Mouse (Mus musculus) embryonic facial prominence, embryonic 10.5 days (tissue): ENCODE measurements around the gene Plek. TPM values are rescaled to one million over a fixed set of nuclear protein-coding genes. Genes with fewer than 3 reads are reported as not detected.
"Not testable (repeated sequence)": the region's sequence is repeated elsewhere in the genome, so short reads cannot be mapped to it uniquely, and the experiment has no call there.

Experiments used
- DNase-seq: peaks from one replicate; pipeline ENCODE4 v3.0.0-alpha.2; 2017; ENCODE audit warnings: low spot score
- H3K27ac ChIP-seq: fragments of 300-500 bp; sonication (generic); replicated peaks from 2 replicates; pipeline ENCODE4 v1.5.1; 2016; ENCODE audit warnings: mild to moderate bottlenecking
- H3K27me3 ChIP-seq: fragments of 300-500 bp; sonication (generic); replicated peaks from 2 replicates; pipeline ENCODE4 v1.6.1; 2016; ENCODE audit warnings: low read depth, mild to moderate bottlenecking; ENCODE audit not compliant: poor library complexity, severe bottlenecking
- H3K36me3 ChIP-seq: fragments of 300-500 bp; sonication (generic); replicated peaks from 2 replicates; pipeline ENCODE4 v1.6.1; 2016; ENCODE audit warnings: mild to moderate bottlenecking, moderate library complexity
- H3K4me1 ChIP-seq: fragments of 300-500 bp; sonication (generic); 2 replicates; pipeline ENCODE4 v1.6.1; 2016
- H3K4me3 ChIP-seq: fragments of 300-500 bp; sonication (generic); 2 replicates; pipeline ENCODE4 v1.5.1; 2016; ENCODE audit warnings: mild to moderate bottlenecking, moderate library complexity
- H3K9me3 ChIP-seq: fragments of 300-500 bp; sonication (generic); 2 replicates; pipeline ENCODE4 v1.6.1; 2016; ENCODE audit warnings: mild to moderate bottlenecking
- WGBS: fragments of 180-500 bp; shearing (Covaris S2); methylation state at CpG from one replicate; pipeline ENCODE4 v1.1.7; 2016; 5-methylcytosine and 5-hydroxymethylcytosine counted together
- polyA plus RNA-seq: library from polyadenylated mRNA; unstranded; fragments of >200 nt; fragmentation: Nextera tagmentation; extraction: Ambion mirVana; gene quantifications from 2 replicates; pipeline ENCODE4 v1.2.1, GENCODE M21; 2016

Gene Plek
- polyA plus RNA-seq, 1 experiment from 2014 or later = 5.1 TPM

- Histone ChIP-seq H3K4me3 (no peak overlapping the region), H3K9me3 (0 out of 2 replicates have a peak, but pooled peaks cover 2% of the 10 kb centered on the region), H3K36me3 (no peaks in the 10 kb centered on the region), H3K27me3 (no peaks in the 10 kb centered on the region), H3K4me1 (no peaks in the 10 kb centered on the region), H3K27ac (no peak overlapping the region)
- no peak for DNase-seq
Observed at GRCm38 (mm10) chr11:17012948-17013347, 39.2 kb downstream of the Plek start.

GRCm38 (mm10) chr11:17008498-17008941, 43.7 kb downstream of the Plek start:
- no peak for DNase-seq
- Histone ChIP-seq H3K27ac (no peak overlapping the region), H3K27me3 (no peaks in the 10 kb centered on the region), H3K4me3 (no peak overlapping the region), H3K9me3 (no peaks in the 10 kb centered on the region), H3K4me1 (no peaks in the 10 kb centered on the region), H3K36me3 (no peaks in the 10 kb centered on the region)
- 79% methylated on average over 7 of the region's 7 CpGs for WGBS

DNA sequence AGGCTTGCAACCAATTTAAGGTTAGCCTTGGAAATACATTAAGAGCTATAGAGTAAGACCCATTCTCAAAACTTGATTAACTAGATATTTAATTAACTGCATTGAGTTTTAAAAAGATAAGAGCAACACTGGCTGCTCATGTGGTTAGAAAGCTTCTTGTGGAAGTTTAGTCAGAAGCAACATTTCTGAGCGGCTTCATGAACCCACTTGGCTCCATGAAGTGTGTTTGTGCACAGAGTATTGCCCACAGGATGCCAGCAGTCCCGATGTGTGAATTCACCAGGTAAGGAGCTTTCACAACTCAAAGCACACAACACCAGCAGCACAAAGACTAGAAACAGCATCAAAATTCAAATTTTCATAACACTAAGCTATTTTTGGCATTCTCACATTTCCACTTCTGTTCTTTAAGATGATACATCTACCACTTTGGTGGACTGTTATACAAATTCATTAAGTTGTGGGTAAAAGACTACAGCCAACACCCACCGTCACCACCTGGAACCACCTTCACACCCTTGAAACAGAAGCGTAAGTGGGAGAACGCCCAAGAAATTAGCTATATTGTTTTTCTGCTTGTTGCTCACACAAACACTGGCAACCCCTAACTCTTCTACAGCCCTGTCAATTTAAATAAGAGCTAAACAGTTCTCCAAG, 44.5 kb downstream of the Plek start:
- H3K27me3 ChIP-seq = no peaks in the 10 kb centered on the region
- 91% methylated on average over 5 of the region's 5 CpGs for WGBS
- H3K27ac ChIP-seq = no peak overlapping the region

DNA sequence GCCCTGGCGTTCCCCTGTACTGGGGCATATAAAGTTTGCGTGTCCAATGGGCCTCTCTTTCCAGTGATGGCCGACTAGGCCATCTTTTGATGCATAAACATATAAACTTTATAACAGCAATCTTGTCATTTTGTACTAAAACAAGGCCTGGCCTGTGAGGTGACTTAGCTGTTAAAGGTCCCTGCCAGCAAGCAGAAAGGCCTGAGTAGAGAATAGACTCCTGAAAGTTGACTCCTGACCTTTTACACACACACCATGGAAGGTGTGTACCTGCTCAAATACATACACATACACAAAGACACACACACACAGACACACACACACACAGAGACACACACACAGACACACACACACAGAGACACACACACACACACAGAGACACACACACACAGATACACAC, 45.7 kb downstream of the Plek start:
- WGBS = 81% methylated on average over 3 of the region's 3 CpGs
- not testable (repeated sequence) for H3K4me1 ChIP-seq, H3K36me3 ChIP-seq, H3K4me3 ChIP-seq, DNase-seq, H3K27me3 ChIP-seq, H3K27ac ChIP-seq, H3K9me3 ChIP-seq

More for the DNA sequence above, 44.5 kb downstream of the Plek start:
- Histone ChIP-seq H3K4me3 (no peak overlapping the region), H3K9me3 (no peaks in the 10 kb centered on the region), H3K4me1 (no peaks in the 10 kb centered on the region), H3K36me3 (no peaks in the 10 kb centered on the region)
- DNase-seq = no peak

GRCm38 (mm10) chr11:17004899-17005846, 47.0 kb downstream of the Plek start:
- no peaks in the 10 kb centered on the region for H3K27me3 ChIP-seq
- WGBS = 86% methylated on average over 4 of the region's 4 CpGs
- no peak overlapping the region for H3K27ac ChIP-seq
- H3K36me3 ChIP-seq = no peaks in the 10 kb centered on the region
- no peaks in the 10 kb centered on the region for H3K9me3 ChIP-seq
- H3K4me3 ChIP-seq = no peak overlapping the region
- DNase-seq = no peak
- no peaks in the 10 kb centered on the region for H3K4me1 ChIP-seq

GRCm38 (mm10) chr11:17003757-17004156, 48.4 kb downstream of the Plek start:
- DNase-seq = no peak
- H3K36me3 ChIP-seq = no peaks in the 10 kb centered on the region
- H3K4me3 ChIP-seq = no peak overlapping the region
- H3K4me1 ChIP-seq = no peaks in the 10 kb centered on the region
- H3K27me3 ChIP-seq = no peaks in the 10 kb centered on the region
- H3K9me3 ChIP-seq = no peaks in the 10 kb centered on the region
- 82% methylated on average over 3 of the region's 3 CpGs for WGBS
- no peak overlapping the region for H3K27ac ChIP-seq

- no peaks in the 10 kb centered on the region for H3K27me3 ChIP-seq
- no peak overlapping the region for H3K4me3 ChIP-seq
- no peaks in the 10 kb centered on the region for H3K9me3 ChIP-seq
- H3K36me3 ChIP-seq = no peaks in the 10 kb centered on the region
- H3K4me1 ChIP-seq = no peaks in the 10 kb centered on the region
- H3K27ac ChIP-seq = no peak overlapping the region
- WGBS = 88% methylated on average over 7 of the region's 7 CpGs
- no peak for DNase-seq
Observed at GRCm38 (mm10) chr11:17002739-17003373, 49.3 kb downstream of the Plek start.

GRCm38 (mm10) chr11:17000353-17001334, 51.5 kb downstream of the Plek start:
- H3K9me3 ChIP-seq = no peaks in the 10 kb centered on the region
- H3K36me3 ChIP-seq = no peaks in the 10 kb centered on the region
- H3K27ac ChIP-seq = no peak overlapping the region
- no peaks in the 10 kb centered on the region for H3K27me3 ChIP-seq
- no peaks in the 10 kb centered on the region for H3K4me1 ChIP-seq
- H3K4me3 ChIP-seq = no peak overlapping the region
- no peak for DNase-seq
- 82% methylated on average over 9 of the region's 9 CpGs for WGBS

DNA sequence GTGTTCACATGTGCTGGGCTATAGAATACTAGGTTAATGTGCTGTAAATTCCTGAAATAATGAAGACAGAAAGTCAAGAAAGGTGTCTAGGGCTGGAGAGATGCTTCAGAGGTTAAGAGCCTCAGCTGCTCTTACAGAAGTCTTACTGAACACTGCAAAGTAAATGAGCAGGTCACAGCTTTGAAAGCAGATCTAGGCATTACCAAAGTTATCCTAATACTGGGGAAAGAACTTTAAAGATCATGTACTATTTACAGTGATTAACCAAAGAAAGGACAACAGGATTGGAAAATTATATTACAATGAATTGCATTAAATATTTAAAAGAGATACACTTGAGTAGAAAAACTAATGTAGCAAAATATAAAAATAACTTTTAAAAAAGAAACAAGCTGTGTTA, 52.2 kb downstream of the Plek start:
- DNase-seq = no peak

DNA sequence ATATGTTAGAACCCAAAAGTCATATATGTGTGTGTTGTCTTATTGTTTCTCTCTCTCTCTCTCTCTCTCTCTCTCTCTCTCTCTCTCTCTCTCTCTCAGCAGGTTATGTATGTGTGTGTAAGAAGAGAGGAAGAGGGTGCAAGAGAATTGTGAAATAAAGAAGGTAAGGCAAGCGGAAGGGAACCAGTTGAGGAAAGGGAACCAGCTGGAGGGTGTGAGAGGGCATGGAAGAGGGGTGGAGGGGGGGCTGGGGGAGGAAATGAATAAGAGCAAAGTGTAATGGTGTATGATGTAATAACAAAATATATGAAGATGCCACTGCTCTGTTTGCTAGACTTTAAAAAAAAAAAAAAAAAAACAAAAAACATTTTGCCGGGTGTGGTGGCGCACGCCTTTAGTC, 52.8 kb downstream of the Plek start:
- no peak overlapping the region for H3K27ac ChIP-seq
- DNase-seq = no peak
- no peaks in the 10 kb centered on the region for H3K9me3 ChIP-seq
- no peaks in the 10 kb centered on the region for H3K36me3 ChIP-seq
- H3K4me3 ChIP-seq = no peak overlapping the region
- 93% methylated on average over 4 of the region's 4 CpGs for WGBS
- H3K4me1 ChIP-seq = no peaks in the 10 kb centered on the region
- H3K27me3 ChIP-seq = no peaks in the 10 kb centered on the region

More for the DNA sequence above, 52.2 kb downstream of the Plek start:
- Histone ChIP-seq H3K36me3 (no peaks in the 10 kb centered on the region), H3K4me3 (no peak overlapping the region), H3K27me3 (no peaks in the 10 kb centered on the region), H3K27ac (no peak overlapping the region), H3K9me3 (no peaks in the 10 kb centered on the region), H3K4me1 (no peaks in the 10 kb centered on the region)

DNA sequence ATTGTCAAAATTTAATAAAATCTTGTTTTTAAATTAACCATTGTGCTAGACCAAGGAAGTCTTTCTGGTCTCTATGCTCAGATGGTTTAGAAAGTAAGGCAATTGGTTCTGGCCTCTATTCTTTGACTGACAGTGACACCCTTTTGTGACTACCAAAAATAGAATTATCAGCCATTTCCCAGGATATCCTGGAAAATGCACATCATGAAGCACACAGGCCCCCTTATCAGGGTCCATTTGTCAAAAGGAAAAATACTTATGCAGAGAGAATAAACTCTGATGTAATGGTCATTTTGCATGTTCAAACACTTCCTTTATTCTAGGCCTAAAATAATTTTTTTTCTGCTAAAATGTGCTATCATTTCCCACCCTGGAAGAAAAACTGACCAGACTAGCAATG, 54.7 kb downstream of the Plek start:
- no peaks in the 10 kb centered on the region for H3K36me3 ChIP-seq
- no peak overlapping the region for H3K27ac ChIP-seq
- no peak overlapping the region for H3K4me3 ChIP-seq
- no peak for DNase-seq
- H3K4me1 ChIP-seq = no peaks in the 10 kb centered on the region
- H3K9me3 ChIP-seq = no peaks in the 10 kb centered on the region
- no peaks in the 10 kb centered on the region for H3K27me3 ChIP-seq

- Histone ChIP-seq H3K27me3 (no peaks in the 10 kb centered on the region), H3K4me1 (no peaks in the 10 kb centered on the region), H3K36me3 (no peaks in the 10 kb centered on the region), H3K27ac (no peak overlapping the region), H3K4me3 (no peak overlapping the region), H3K9me3 (no peaks in the 10 kb centered on the region)
- no peak for DNase-seq
Observed at GRCm38 (mm10) chr11:16996818-16997217, 55.4 kb downstream of the Plek start.
